31 mouse cellular contexts compared by ENCODE assay signal in the genomic region with DNA sequence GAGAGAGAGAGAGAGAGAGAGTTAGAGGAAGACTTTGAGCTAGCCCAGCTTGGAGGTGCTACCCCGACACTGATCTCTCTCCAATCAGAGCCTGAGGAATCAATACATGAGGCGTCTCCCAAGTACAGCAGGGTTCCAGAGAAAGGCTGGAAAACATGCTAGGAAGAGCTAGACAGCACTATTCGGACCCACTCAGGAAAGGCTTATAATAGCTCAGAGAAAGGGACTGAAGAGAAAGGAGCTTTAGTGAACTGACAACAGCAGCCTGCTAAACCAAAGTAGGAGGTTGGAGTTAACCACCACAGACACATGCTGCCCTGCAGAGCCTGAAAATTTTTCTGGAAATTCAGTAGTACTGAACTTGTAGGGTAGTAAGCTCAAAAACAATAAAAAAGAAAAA.
"Had no signal": no experiment of that assay in that cellular context is flagged by ENCODE, and none has a peak within 500 bp of the region (broad histone marks: within the 10 kb centered on the region; RNA-seq: fewer than 3 reads in every experiment).

No protein-coding gene starts in this region.

- H3K27me3 ChIP-seq: limb, embryonic 12.5 days; limb, embryonic 13.5 days; limb, embryonic 15.5 days; liver, embryonic 12.5 days; liver, embryonic 13.5 days; liver, embryonic 15.5 days; lung, embryonic 15.5 days; megakaryocyte, embryonic 14.5 days; midbrain, embryonic 12.5 days; midbrain, embryonic 13.5 days; midbrain, embryonic 15.5 days; neural tube, embryonic 12.5 days had no signal

- ATAC-seq: liver, embryonic 12.5 days; lung, postnatal 0 days; midbrain, embryonic 13.5 days; midbrain, embryonic 15.5 days; midbrain, embryonic 16.5 days had no signal

- H3K36me3 ChIP-seq: limb, embryonic 10.5 days; limb, embryonic 12.5 days; limb, embryonic 13.5 days; limb, embryonic 15.5 days; liver, embryonic 12.5 days; liver, embryonic 13.5 days; liver, embryonic 15.5 days; lung, embryonic 15.5 days; midbrain, embryonic 10.5 days; midbrain, embryonic 12.5 days; midbrain, embryonic 13.5 days; midbrain, embryonic 15.5 days; neural tube, embryonic 12.5 days had no signal

- DNase-seq: left cerebral cortex, postnatal 4 days; liver; liver, embryonic 13.5 days; lung, adult 18-20 months; lung, adult 2 months; lung, embryonic 14.5 days; lung, postnatal 10 days; lung, postnatal 14 days; lung, postnatal 36 days; lung, postnatal 4 days; midbrain, embryonic 14.5 days had no signal

- H3K27ac ChIP-seq: limb, embryonic 10.5 days; limb, embryonic 12.5 days; limb, embryonic 13.5 days; limb, embryonic 15.5 days; liver, embryonic 12.5 days; liver, embryonic 13.5 days; liver, embryonic 14.5 days; liver, embryonic 15.5 days; lung, embryonic 15.5 days; macrophage; midbrain, embryonic 10.5 days; midbrain, embryonic 12.5 days; midbrain, embryonic 13.5 days; midbrain, embryonic 15.5 days; neural tube, embryonic 12.5 days had no signal

- H3K4me3 ChIP-seq: limb, embryonic 10.5 days; limb, embryonic 12.5 days; limb, embryonic 13.5 days; limb, embryonic 15.5 days; liver, embryonic 12.5 days; liver, embryonic 13.5 days; liver, embryonic 15.5 days; lung, embryonic 15.5 days; megakaryocyte, embryonic 14.5 days; midbrain, embryonic 10.5 days; midbrain, embryonic 12.5 days; midbrain, embryonic 13.5 days; midbrain, embryonic 15.5 days; myocyte; neural tube, embryonic 12.5 days had no signal

- H3K4me1 ChIP-seq: limb, embryonic 10.5 days; limb, embryonic 12.5 days; limb, embryonic 13.5 days; limb, embryonic 15.5 days; liver, embryonic 12.5 days; liver, embryonic 13.5 days; liver, embryonic 15.5 days; lung, embryonic 15.5 days; megakaryocyte, embryonic 14.5 days; midbrain, embryonic 10.5 days; midbrain, embryonic 12.5 days; midbrain, embryonic 13.5 days; midbrain, embryonic 15.5 days; neural tube, embryonic 12.5 days had no signal

- H3K9me3 ChIP-seq: limb, embryonic 10.5 days; limb, embryonic 12.5 days; limb, embryonic 13.5 days; limb, embryonic 15.5 days; liver, embryonic 12.5 days; liver, embryonic 13.5 days; liver, embryonic 15.5 days; lung, embryonic 15.5 days; megakaryocyte, embryonic 14.5 days; midbrain, embryonic 10.5 days; midbrain, embryonic 12.5 days; midbrain, embryonic 13.5 days; midbrain, embryonic 15.5 days; neural tube, embryonic 12.5 days had no signal

- H3K4me2 ChIP-seq: limb, embryonic 12.5 days; limb, embryonic 13.5 days; limb, embryonic 15.5 days; liver, embryonic 11.5 days; liver, embryonic 12.5 days; liver, embryonic 13.5 days; liver, embryonic 15.5 days; lung, embryonic 14.5 days; lung, embryonic 15.5 days; midbrain, embryonic 11.5 days; midbrain, embryonic 12.5 days; midbrain, embryonic 13.5 days; midbrain, embryonic 15.5 days; neural tube, embryonic 12.5 days had no signal

- H3K9ac ChIP-seq: limb, embryonic 12.5 days; limb, embryonic 13.5 days; limb, embryonic 15.5 days; liver, embryonic 12.5 days; liver, embryonic 13.5 days; liver, embryonic 14.5 days; liver, embryonic 15.5 days; lung, embryonic 14.5 days; lung, embryonic 15.5 days; midbrain, embryonic 12.5 days; midbrain, embryonic 13.5 days; midbrain, embryonic 15.5 days; neural tube, embryonic 12.5 days had no signal
